Mouse (Mus musculus) spleen, embryonic (tissue): ENCODE results near the gene Gm28372.

Source experiments
- CTCF ChIA-PET: fragments of 350-600 bp; sonication (Branson Sonifier 250); formaldehyde crosslinking; loops from one replicate; lab custom pipeline; 2022; lab: Charles Lee

Gm28372 gene

GRCm38 (mm10) chr2:130404939-130405338 lies at the start of gene Gm28372, which contains the start of gene 1700020A23Rik:
Gene Gm28372 (plus strand): TSS chr2:130405239.
Gene 1700020A23Rik (plus strand): TSS chr2:130405259.
- CTCF ChIA-PET, result interaction anchor here (0.6 kb wide), 2 partner anchors 602 to 998 kb away, joined by 3 to 4 read pairs; no protein-coding TSS in a partner anchor

DNA sequence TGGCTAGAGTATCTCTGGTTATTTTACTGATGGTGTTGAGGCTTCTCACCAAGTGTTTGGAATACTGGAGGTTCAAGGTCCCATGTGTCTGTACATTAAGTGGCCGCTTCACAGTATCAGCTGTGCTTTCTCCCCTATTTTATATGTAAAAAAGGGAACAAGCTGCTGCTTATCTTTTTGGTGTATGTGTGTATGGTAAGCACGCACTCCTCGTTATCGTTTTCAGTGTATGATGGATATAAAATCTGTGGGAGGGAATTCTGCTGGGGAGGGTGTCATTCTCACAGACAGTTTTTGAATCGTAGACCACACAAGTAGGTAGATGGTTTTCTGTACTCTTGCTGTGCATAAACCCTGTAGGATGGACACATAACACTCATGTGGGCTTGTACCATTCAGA lies 47.5 kb upstream of the Gm28372 start:
- CTCF ChIA-PET, result interaction anchor here (0.6 kb wide), 1 partner anchor 15 kb away, joined by 6 read pairs; no protein-coding TSS in a partner anchor

GRCm38 (mm10) chr2:130358852-130359251 lies 46.2 kb upstream of the Gm28372 start:
- CTCF ChIA-PET, result interaction anchor here (0.5 to 0.6 kb wide), 2 partner anchors 8 to 472 kb away, joined by 3 read pairs; no protein-coding TSS in a partner anchor

DNA sequence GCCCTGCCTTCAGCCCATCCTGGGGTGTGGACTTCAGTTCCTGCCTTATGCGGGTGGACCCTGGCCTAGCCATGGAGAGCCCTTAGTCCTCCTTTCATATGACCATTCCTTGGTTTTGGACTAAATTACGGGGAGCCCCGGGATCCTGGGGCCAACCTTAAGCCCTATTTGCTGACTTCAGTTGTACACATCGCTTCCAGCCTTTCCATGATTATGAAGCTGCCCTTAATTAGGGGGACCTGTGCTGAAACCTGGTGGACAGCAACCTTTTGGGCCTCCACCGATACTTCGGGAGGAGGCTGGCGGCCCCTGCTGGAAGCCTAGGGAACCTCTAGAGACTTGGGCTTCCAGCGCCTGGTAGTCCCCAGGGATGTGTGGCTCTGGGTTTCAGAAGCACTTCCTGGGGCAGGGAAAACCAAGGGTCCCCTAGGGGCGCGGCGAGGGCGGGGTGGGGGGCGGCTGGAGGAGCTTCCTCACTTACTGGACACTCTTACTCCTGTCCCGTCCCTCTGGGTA lies 42.5 kb upstream of the Gm28372 start:
- CTCF ChIA-PET, result no interaction called here

GRCm38 (mm10) chr2:130365211-130366094 lies 39.6 kb upstream of the Gm28372 start:
- CTCF ChIA-PET, result no interaction called here

GRCm38 (mm10) chr2:130367386-130367785 lies 37.7 kb upstream of the Gm28372 start:
- CTCF ChIA-PET, result interaction anchor here (0.6 kb wide), 1 partner anchor 8 kb away, joined by 3 read pairs; no protein-coding TSS in a partner anchor

- CTCF ChIA-PET, result interaction anchor here (0.7 kb wide), 1 partner anchor 15 kb away, joined by 6 read pairs; no protein-coding TSS in a partner anchor
Measured at GRCm38 (mm10) chr2:130373026-130373425, 32.0 kb upstream of the Gm28372 start.

DNA sequence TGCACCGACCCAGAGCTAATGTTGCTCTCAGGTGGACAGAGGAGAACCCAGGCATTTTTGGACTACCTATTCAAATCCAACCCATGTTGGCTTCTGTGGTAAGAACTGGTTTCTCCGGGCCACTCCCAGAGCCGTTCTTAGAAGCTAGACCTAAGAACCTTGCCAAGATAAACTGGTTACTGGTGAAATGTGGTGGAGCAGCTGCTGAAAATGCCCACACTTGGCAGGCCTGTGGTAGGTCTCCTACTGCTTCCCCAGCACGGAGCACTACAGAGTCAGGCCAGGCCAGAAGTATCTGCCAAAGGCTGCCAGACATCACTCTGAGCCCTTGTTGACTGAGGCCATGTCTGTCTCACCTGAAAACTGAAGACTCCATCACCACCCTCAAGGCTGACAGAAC lies 30.1 kb upstream of the Gm28372 start:
- CTCF ChIA-PET, result no interaction called here

DNA sequence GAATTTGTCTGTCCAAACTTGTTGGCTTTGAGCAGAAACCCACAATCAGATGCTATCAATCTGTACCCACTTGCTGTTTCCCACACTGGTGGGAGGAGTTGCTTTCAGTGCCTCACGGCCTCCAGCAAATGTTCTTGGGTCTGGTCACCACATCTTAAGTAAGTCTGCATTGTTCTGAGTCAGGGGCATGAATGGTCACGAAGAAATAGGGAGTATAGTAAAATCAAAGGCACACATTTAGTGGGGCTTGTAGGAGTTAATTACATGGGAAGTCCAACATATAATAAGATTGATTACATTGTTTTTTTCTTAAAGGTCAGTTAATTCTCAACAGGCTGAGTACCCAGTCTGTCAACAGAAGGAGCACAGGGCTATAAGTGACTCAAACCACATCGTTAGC lies 21.8 kb upstream of the Gm28372 start:
- CTCF ChIA-PET, result no interaction called here

DNA sequence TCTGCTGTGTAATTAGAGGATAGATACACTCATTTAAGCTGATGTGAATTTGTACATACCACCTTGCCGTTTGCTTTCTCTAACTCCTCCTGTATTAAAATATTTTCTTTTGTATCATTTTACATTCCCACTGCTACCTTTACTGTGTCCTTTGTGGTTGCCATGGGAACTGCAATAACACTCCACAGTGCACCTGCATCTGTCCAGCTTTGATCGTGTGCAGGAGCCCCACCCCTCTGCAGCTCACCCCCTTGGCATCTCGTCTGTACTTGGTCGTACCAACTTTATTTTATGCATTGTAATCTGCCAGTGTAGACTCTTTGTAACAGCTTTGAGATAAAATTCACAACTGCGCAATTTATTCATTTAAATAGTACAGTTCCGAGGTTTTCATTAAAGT lies 21.1 kb upstream of the Gm28372 start:
- CTCF ChIA-PET, result no interaction called here

DNA sequence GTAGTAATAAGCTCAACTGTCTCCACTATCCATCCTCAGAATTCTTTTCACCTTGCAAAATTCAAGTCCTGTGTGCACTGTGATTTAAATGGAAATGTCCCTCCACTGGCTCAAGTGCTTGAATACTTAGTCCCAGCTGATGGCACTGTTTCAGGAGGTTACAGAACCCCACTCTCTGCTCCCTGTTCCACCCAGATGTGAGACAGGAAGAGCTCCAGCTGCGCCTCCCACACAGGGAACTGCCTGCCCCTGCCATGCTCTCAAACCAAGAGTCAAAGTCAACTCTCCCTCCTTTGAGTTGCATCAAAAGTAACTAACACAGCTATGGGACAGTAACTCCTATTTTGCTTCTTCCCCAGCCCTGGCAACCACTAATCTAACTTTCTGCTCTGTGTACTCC lies 18.8 kb upstream of the Gm28372 start:
- CTCF ChIA-PET, result no interaction called here

GRCm38 (mm10) chr2:130388796-130389195 lies 16.2 kb upstream of the Gm28372 start:
- CTCF ChIA-PET, result interaction anchor here (1.2 kb wide), 1 partner anchor 209 kb away, joined by 3 read pairs; no protein-coding TSS in a partner anchor

DNA sequence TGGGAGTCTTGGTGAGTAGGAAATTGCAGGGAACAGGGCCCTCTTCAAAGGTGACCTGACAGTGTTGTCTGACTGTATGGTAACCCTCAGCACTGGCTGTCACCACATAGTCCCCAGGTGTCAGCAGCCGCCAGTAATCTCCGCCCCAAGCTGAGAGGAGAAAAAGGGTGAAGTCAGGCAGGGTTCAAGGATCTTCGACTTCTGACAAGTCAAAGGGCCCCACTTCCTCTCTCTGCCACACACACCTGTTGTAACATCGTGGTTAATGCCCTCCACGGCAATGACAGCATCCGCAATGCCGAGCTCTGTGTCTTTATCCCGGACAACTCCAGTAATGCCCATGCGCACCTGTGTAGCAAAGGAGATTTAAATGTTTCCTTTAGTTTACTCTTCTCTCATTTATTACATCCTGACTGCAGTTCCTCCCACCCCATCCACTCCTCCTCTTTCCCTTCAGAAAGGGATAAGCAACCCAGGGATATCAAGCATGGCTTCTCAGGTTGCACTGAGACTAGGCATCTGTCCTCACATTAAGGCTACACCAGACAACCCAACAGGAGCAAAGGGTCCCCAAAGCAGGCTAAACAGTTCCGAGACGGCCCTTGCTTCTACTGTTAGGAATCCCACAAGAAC lies 13.9 kb upstream of the Gm28372 start:
- CTCF ChIA-PET, result interaction anchor here (0.6 kb wide), 1 partner anchor 176 kb away, joined by 5 read pairs; no protein-coding TSS in a partner anchor

DNA sequence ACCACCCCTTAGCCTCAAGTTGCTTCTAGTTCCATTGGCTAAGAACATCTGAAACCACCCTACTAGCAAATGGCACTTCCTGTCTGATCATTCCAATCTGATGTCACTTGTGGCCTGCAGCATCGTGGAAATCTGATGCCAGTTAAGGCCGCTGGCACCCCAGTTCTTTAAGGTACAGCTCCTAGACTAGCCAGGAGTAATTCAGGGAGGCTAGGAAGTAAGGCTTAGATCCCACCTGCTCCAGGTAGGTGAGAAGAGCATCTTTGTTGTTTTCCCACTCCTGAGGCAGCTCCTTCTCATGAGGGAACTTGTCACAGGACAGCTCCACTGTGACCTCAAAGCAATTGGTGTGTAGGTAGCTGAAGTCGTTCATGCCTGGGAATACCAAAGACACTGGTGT lies 12.2 kb upstream of the Gm28372 start:
- CTCF ChIA-PET, result no interaction called here

- CTCF ChIA-PET, result no interaction called here
Measured at GRCm38 (mm10) chr2:130395696-130396095, 9.3 kb upstream of the Gm28372 start.

GRCm38 (mm10) chr2:130397186-130397985 lies 7.7 kb upstream of the Gm28372 start, which contains the start of gene Cpxm1:
Gene Cpxm1 (minus strand): TSS chr2:130397574.
- CTCF ChIA-PET, result no interaction called here

- CTCF ChIA-PET, result no interaction called here
Measured at GRCm38 (mm10) chr2:130398091-130398490, 6.9 kb upstream of the Gm28372 start.

DNA sequence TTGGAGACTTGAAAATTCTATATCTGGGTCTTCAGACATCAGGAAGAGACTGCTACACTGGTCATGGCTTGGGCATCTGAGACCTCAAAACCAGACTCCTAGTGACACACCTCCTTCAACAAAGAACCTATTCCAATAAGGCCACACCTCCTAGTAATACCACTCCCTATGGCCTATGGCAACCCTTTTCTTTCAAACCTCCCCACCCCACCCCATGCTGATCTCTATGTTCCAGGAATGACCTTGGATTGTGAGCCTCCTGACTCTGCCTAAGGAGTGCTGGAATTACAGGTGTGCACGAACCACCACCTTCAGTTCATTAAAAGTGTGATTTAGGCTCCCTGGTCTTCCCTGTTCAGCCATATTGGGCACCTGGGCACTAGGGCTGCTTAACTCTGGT lies 5.0 kb upstream of the Gm28372 start:
- CTCF ChIA-PET, result no interaction called here

- CTCF ChIA-PET, result no interaction called here
Measured at GRCm38 (mm10) chr2:130401891-130402290, 3.1 kb upstream of the Gm28372 start.

GRCm38 (mm10) chr2:130406178-130406577 lies 1.1 kb downstream of the Gm28372 start, which contains the start of gene Tmem239:
Gene Tmem239 (plus strand): TSS chr2:130406478.
- CTCF ChIA-PET, result no interaction called here

DNA sequence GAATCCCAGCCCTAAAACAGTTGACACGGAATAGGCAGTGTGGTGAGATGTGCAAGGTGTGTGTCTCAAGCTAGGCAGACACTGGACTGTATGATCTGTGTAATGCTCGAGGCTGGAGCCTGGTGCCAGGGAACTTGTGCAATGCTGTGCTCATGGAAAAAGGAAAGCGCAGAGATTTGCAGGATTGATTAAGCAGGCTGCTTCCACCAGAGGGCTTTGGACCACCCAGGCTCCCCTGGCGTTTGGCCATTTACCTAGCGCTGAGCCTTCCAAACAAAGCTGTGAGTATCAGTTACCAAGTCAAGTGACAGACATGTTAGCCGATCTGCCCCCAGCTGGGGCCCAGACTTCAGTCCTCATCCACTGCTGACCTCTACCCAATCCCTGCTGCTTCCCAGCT lies 3.2 kb downstream of the Gm28372 start:
- CTCF ChIA-PET, result no interaction called here
